ENCODE assay signal across 23 mouse cellular contexts in the genomic region with DNA sequence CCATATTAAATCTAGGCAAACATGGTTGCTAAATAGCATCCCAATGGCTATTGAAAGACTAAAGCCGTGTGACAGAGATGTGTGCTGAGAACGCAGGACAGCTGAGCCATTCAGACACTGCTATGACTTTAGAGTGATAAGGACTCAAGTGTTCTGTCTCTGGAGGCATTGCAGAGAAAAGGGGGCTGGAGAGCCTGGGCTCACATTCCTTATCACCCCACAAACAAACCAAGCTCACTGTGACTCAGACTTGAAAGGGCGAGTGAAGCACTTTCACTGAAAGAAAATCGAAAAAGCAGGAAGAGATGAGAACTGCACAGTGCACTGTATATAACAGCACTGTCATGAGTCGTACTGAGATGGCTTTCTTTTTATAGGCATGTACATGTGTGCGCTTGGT.
DNase-seq lines count a peak whose midpoint lies in the region; ATAC-seq and TF ChIP-seq lines count a peak whose summit lies in the region.
"Had no signal": no experiment of that assay in that cellular context is flagged by ENCODE, and none has a peak within 500 bp of the region (broad histone marks: within the 10 kb centered on the region; RNA-seq: fewer than 3 reads in every experiment).

No protein-coding gene starts in this region.

- no peak for TF ChIP-seq CTCF in liver, postnatal 0 days (IDR thresholded peaks at IDR 0.05; ENCODE audit: low read depth)

- WGBS in heart, embryonic 13.5 days: 13% methylated on average over 6 of the region's 6 CpGs
- WGBS in liver, embryonic 11.5 days: 39% methylated on average over 6 of the region's 6 CpGs
- WGBS in liver, postnatal 0 days (ENCODE audit: insufficient replicate concordance): 45% methylated on average over 6 of the region's 6 CpGs
- 26% methylated on average over 6 of the region's 6 CpGs for WGBS in liver, embryonic 13.5 days (ENCODE audit: insufficient replicate concordance)

- no peaks in the 10 kb centered on the region for H3K9me3 ChIP-seq in heart, embryonic 13.5 days
- no peaks in the 10 kb centered on the region for H3K9me3 ChIP-seq in liver, embryonic 11.5 days (ENCODE audit: control insufficient read depth, low read length)
- H3K9me3 ChIP-seq in liver, postnatal 0 days (ENCODE audit: low read length): no peaks in the 10 kb centered on the region
- no peaks in the 10 kb centered on the region for H3K9me3 ChIP-seq in liver, embryonic 13.5 days (replicated peaks)
- H3K9me3 ChIP-seq: embryonic facial prominence, embryonic 12.5 days; intestine, embryonic 15.5 days; limb, embryonic 13.5 days; stomach, embryonic 15.5 days had no signal

- H3K36me3 ChIP-seq in heart, embryonic 13.5 days: peaks cover 32% of the 10 kb centered on the region
- no peaks in the 10 kb centered on the region for H3K36me3 ChIP-seq in liver, embryonic 11.5 days (ENCODE audit: control insufficient read depth, insufficient read depth, low read length)
- 0 out of 2 replicates have a peak, but pooled peaks cover 6% of the 10 kb centered on the region for H3K36me3 ChIP-seq in liver, postnatal 0 days (replicated peaks; ENCODE audit: insufficient read depth, low read length)
- H3K36me3 ChIP-seq in liver, embryonic 13.5 days: no peaks in the 10 kb centered on the region
- H3K36me3 ChIP-seq: embryonic facial prominence, embryonic 12.5 days; intestine, embryonic 15.5 days; limb, embryonic 13.5 days; stomach, embryonic 15.5 days had no signal

- no peak overlapping the region for H3K4me3 ChIP-seq in heart, embryonic 13.5 days
- no peak overlapping the region for H3K4me3 ChIP-seq in liver, embryonic 11.5 days (ENCODE audit: low read depth, low read length)
- H3K4me3 ChIP-seq in liver, postnatal 0 days (ENCODE audit: low read depth, low read length): no peak overlapping the region
- H3K4me3 ChIP-seq in liver, embryonic 13.5 days (replicated peaks): no peak overlapping the region
- H3K4me3 ChIP-seq: embryonic facial prominence, embryonic 12.5 days; gastrocnemius, adult 2 months; intestine, embryonic 15.5 days; limb, embryonic 13.5 days; stomach, embryonic 15.5 days had no signal

- peak overlapping the region; percentile 85 for H3K27ac ChIP-seq in heart, embryonic 13.5 days (replicated peaks)
- H3K27ac ChIP-seq in liver, embryonic 11.5 days (ENCODE audit: low read depth, low read length): no peak overlapping the region
- H3K27ac ChIP-seq in liver, postnatal 0 days (ENCODE audit: low read depth): no peak overlapping the region
- no peak overlapping the region for H3K27ac ChIP-seq in liver, embryonic 13.5 days
- H3K27ac ChIP-seq: embryonic facial prominence, embryonic 12.5 days; gastrocnemius, adult 2 months; hindbrain, postnatal 0 days; intestine, embryonic 15.5 days; kidney, postnatal 0 days; limb, embryonic 13.5 days; macrophage; stomach, embryonic 15.5 days had no signal

- no peak for TF ChIP-seq EP300 in liver, postnatal 0 days (IDR thresholded peaks at IDR 0.05; ENCODE audit: low read depth)

- peaks cover 54% of the 10 kb centered on the region for H3K4me1 ChIP-seq in heart, embryonic 13.5 days
- peaks cover 3% of the 10 kb centered on the region; the same call in 1 of the 2 replicates for H3K4me1 ChIP-seq in liver, embryonic 11.5 days (replicated peaks; ENCODE audit: control insufficient read depth, insufficient read depth, low read length)
- no peaks in the 10 kb centered on the region for H3K4me1 ChIP-seq in liver, postnatal 0 days (ENCODE audit: insufficient read depth)
- no peaks in the 10 kb centered on the region for H3K4me1 ChIP-seq in liver, embryonic 13.5 days (replicated peaks)
- H3K4me1 ChIP-seq: embryonic facial prominence, embryonic 12.5 days; intestine, embryonic 15.5 days; stomach, embryonic 15.5 days had no signal

- H3K9ac ChIP-seq in heart, embryonic 13.5 days: no peak overlapping the region
- H3K9ac ChIP-seq in liver, embryonic 11.5 days (ENCODE audit: low read depth, low read length): no peak overlapping the region
- H3K9ac ChIP-seq in liver, postnatal 0 days (replicated peaks): no peak overlapping the region
- H3K9ac ChIP-seq in liver, embryonic 13.5 days: no peak overlapping the region
- H3K9ac ChIP-seq: embryonic facial prominence, embryonic 12.5 days; intestine, embryonic 15.5 days; limb, embryonic 13.5 days; stomach, embryonic 15.5 days had no signal

- peak; percentile 64 for ATAC-seq in frontal cortex, adult (ENCODE audit: low TSS enrichment)
- ATAC-seq in heart, embryonic 13.5 days (ENCODE audit: extremely low read depth, insufficient number of reproducible peaks, low FRiP score, low TSS enrichment): no peak; the same call in 1 of the 2 replicates
- peak; percentile 70 for ATAC-seq in liver, embryonic 11.5 days (replicated peaks; ENCODE audit: low FRiP score)
- ATAC-seq in liver, postnatal 0 days: no peak
- ATAC-seq in liver, embryonic 13.5 days (ENCODE audit: low read depth): 0 out of 2 replicates have a peak, but pooled peaks have one; percentile 36
- ATAC-seq: hindbrain, postnatal 0 days; intestine, embryonic 15.5 days; lung, postnatal 0 days had no signal

- H3K27me3 ChIP-seq in heart, embryonic 13.5 days (replicated peaks): no peaks in the 10 kb centered on the region
- H3K27me3 ChIP-seq in liver, embryonic 11.5 days (replicated peaks; ENCODE audit: control insufficient read depth, insufficient read depth, low read length): no peaks in the 10 kb centered on the region
- H3K27me3 ChIP-seq in liver, postnatal 0 days (ENCODE audit: insufficient read depth, low read length): no peaks in the 10 kb centered on the region
- H3K27me3 ChIP-seq in liver, embryonic 13.5 days: no peaks in the 10 kb centered on the region
- H3K27me3 ChIP-seq: embryonic facial prominence, embryonic 12.5 days; intestine, embryonic 15.5 days; limb, embryonic 13.5 days; stomach, embryonic 15.5 days had no signal

- DNase-seq in frontal cortex, postnatal 14 days (ENCODE audit: low spot score in 2 of 2): no peak
- no peak for DNase-seq in heart, adult 18-20 months
- no peak for DNase-seq in liver, embryonic 11.5 days (ENCODE audit: low spot score)
- DNase-seq in liver, postnatal 0 days: no peak
- no peak for DNase-seq in liver, embryonic 13.5 days
- no peak for DNase-seq in right cerebral cortex, postnatal 25 days
- DNase-seq: adrenal gland, postnatal 25 days; cerebellum, adult 11-12 months; cerebellum, adult 9-11 months; embryo, embryonic 11 days; gastrocnemius, adult 2 months; kidney, adult 2 months; kidney, postnatal 4 days had no signal

- H3K4me2 ChIP-seq in heart, embryonic 13.5 days: peak overlapping the region; percentile 29; the same call in 1 of the 2 replicates
- no peak overlapping the region for H3K4me2 ChIP-seq in liver, embryonic 11.5 days
- no peak overlapping the region for H3K4me2 ChIP-seq in liver, postnatal 0 days (ENCODE audit: low read depth, low read length)
- H3K4me2 ChIP-seq in liver, embryonic 13.5 days: no peak overlapping the region
- H3K4me2 ChIP-seq: embryonic facial prominence, embryonic 12.5 days; intestine, embryonic 15.5 days; limb, embryonic 13.5 days; stomach, embryonic 15.5 days had no signal

Comparison
In these comparisons a context has a peak if more than half of its experiments do, and no peak if none do; other contexts are left out.
1. ATAC-seq: peak in frontal cortex, adult (single experiment), liver, embryonic 11.5 days (single experiment) and liver, embryonic 13.5 days (single experiment); none in heart, embryonic 13.5 days (single experiment) and liver, postnatal 0 days (single experiment).